Comparison of ENCODE assay signal across 13 mouse cellular contexts in genomic region chr4:54374457-54374856, GRCm38 (mm10).
DNase-seq lines count a peak whose midpoint lies in the region; ATAC-seq and TF ChIP-seq lines count a peak whose summit lies in the region.
"Had no signal": no experiment of that assay in that cellular context is flagged by ENCODE, and none has a peak within 500 bp of the region (broad histone marks: within the 10 kb centered on the region; RNA-seq: fewer than 3 reads in every experiment).

No protein-coding gene starts in this region.

- 16% methylated on average over 5 of the region's 5 CpGs for WGBS in heart, embryonic 12.5 days
- 51% methylated on average over 5 of the region's 5 CpGs for WGBS in heart, adult 2 months
- 33% methylated on average over 5 of the region's 5 CpGs for WGBS in liver, embryonic 11.5 days
- WGBS in limb, embryonic 12.5 days: 7% methylated on average over 5 of the region's 5 CpGs

- peaks cover 26% of the 10 kb centered on the region for H3K4me1 ChIP-seq in heart, embryonic 12.5 days (replicated peaks)
- no peaks in the 10 kb centered on the region for H3K4me1 ChIP-seq in heart, adult 2 months (ENCODE audit: control insufficient read depth, insufficient read depth, low read length)
- peaks cover 12% of the 10 kb centered on the region for H3K4me1 ChIP-seq in liver, embryonic 11.5 days (replicated peaks; ENCODE audit: control insufficient read depth, insufficient read depth, low read length)
- peaks cover 18% of the 10 kb centered on the region for H3K4me1 ChIP-seq in limb, embryonic 12.5 days (replicated peaks)

- TF ChIP-seq POLR2A in heart, adult 2 months (IDR thresholded peaks at IDR 0.05; ENCODE audit: insufficient read depth, low read depth, low read length): no peak

- H3K79me2 ChIP-seq in heart, adult 2 months (replicated peaks; ENCODE audit: control insufficient read depth, insufficient read depth, low read length): no peaks in the 10 kb centered on the region

- peak overlapping the region; percentile 55; the same call in 1 of the 2 replicates for H3K27ac ChIP-seq in heart, embryonic 12.5 days (ENCODE audit: poor library complexity, severe bottlenecking)
- no peak overlapping the region for H3K27ac ChIP-seq in heart, adult 2 months
- H3K27ac ChIP-seq in liver, embryonic 11.5 days (ENCODE audit: low read depth, low read length): peak overlapping the region; percentile 52; the same call in 1 of the 2 replicates
- peak overlapping the region; percentile 80 for H3K27ac ChIP-seq in limb, embryonic 12.5 days
- H3K27ac ChIP-seq: hindbrain, embryonic 15.5 days; midbrain, embryonic 13.5 days had no signal

- intact Hi-C loops in heart, adult 2 months (cut with DNase I): no loop called here

- no peak for TF ChIP-seq EP300 in heart, adult 2 months (IDR thresholded peaks at IDR 0.05; ENCODE audit: insufficient read depth, low read depth, low read length)

- H3K9me3 ChIP-seq in heart, embryonic 12.5 days (replicated peaks): no peaks in the 10 kb centered on the region
- no peaks in the 10 kb centered on the region for H3K9me3 ChIP-seq in liver, embryonic 11.5 days (ENCODE audit: control insufficient read depth, low read length)
- no peaks in the 10 kb centered on the region for H3K9me3 ChIP-seq in limb, embryonic 12.5 days
- H3K9me3 ChIP-seq: hindbrain, embryonic 15.5 days; midbrain, embryonic 13.5 days had no signal

- H3K4me3 ChIP-seq in heart, embryonic 12.5 days: no peak overlapping the region
- H3K4me3 ChIP-seq in heart, adult 2 months: no peak overlapping the region
- no peak overlapping the region for H3K4me3 ChIP-seq in liver, embryonic 11.5 days (ENCODE audit: low read depth, low read length)
- H3K4me3 ChIP-seq in limb, embryonic 12.5 days (replicated peaks): no peak overlapping the region
- H3K4me3 ChIP-seq: hindbrain, embryonic 15.5 days; midbrain, embryonic 13.5 days had no signal

- no peak for DNase-seq in heart, adult 2 months
- peak; percentile 35 for DNase-seq in liver, embryonic 11.5 days (ENCODE audit: low spot score)
- DNase-seq in liver: no peak
- peak; percentile 64 for DNase-seq in embryo, embryonic 11 days
- DNase-seq in layer of hippocampus, postnatal 25 days (ENCODE audit: extremely low spot score in 1 of 2, low spot score in 1 of 2): no peak
- DNase-seq: cerebellum, postnatal 25 days; gastrocnemius, postnatal 14 days; left cerebral cortex, postnatal 4 days had no signal

- no peak for TF ChIP-seq CTCF in heart, adult 2 months (IDR thresholded peaks at IDR 0.05)

- H3K36me3 ChIP-seq in heart, embryonic 12.5 days: no peaks in the 10 kb centered on the region
- H3K36me3 ChIP-seq in heart, adult 2 months (ENCODE audit: control insufficient read depth, insufficient read depth, low read length): no peaks in the 10 kb centered on the region
- no peaks in the 10 kb centered on the region for H3K36me3 ChIP-seq in liver, embryonic 11.5 days (ENCODE audit: control insufficient read depth, insufficient read depth, low read length)
- H3K36me3 ChIP-seq in limb, embryonic 12.5 days: no peaks in the 10 kb centered on the region
- H3K36me3 ChIP-seq: hindbrain, embryonic 15.5 days; midbrain, embryonic 13.5 days had no signal

- no peaks in the 10 kb centered on the region for H3K27me3 ChIP-seq in heart, embryonic 12.5 days (replicated peaks)
- H3K27me3 ChIP-seq in heart, adult 2 months (ENCODE audit: control insufficient read depth, insufficient read depth, low read length): no peaks in the 10 kb centered on the region
- H3K27me3 ChIP-seq in liver, embryonic 11.5 days (replicated peaks; ENCODE audit: control insufficient read depth, insufficient read depth, low read length): no peaks in the 10 kb centered on the region
- no peaks in the 10 kb centered on the region for H3K27me3 ChIP-seq in limb, embryonic 12.5 days
- H3K27me3 ChIP-seq: hindbrain, embryonic 15.5 days; midbrain, embryonic 13.5 days had no signal

- no peak overlapping the region for H3K4me2 ChIP-seq in heart, embryonic 12.5 days
- H3K4me2 ChIP-seq in liver, embryonic 11.5 days: no peak overlapping the region
- H3K4me2 ChIP-seq in limb, embryonic 12.5 days: no peak overlapping the region
- H3K4me2 ChIP-seq: hindbrain, embryonic 15.5 days; midbrain, embryonic 13.5 days had no signal

- no peak for ATAC-seq in heart, embryonic 12.5 days (ENCODE audit: insufficient number of reproducible peaks, low FRiP score)
- ATAC-seq in liver, embryonic 11.5 days (replicated peaks; ENCODE audit: low FRiP score): no peak
- ATAC-seq in limb, embryonic 12.5 days (ENCODE audit: insufficient number of reproducible peaks, insufficient read depth, low FRiP score, low TSS enrichment, low read depth): no peak; the same call in 1 of the 2 replicates
- ATAC-seq in granulocyte monocyte progenitor cell, adult 5-6 weeks (replicated peaks; ENCODE audit: poor library complexity, severe bottlenecking): no peak
- ATAC-seq: midbrain, embryonic 13.5 days had no signal

- no peak overlapping the region for H3K9ac ChIP-seq in heart, embryonic 12.5 days
- H3K9ac ChIP-seq in heart, adult 2 months (ENCODE audit: low read depth, low read length): no peak overlapping the region
- no peak overlapping the region for H3K9ac ChIP-seq in liver, embryonic 11.5 days (ENCODE audit: low read depth, low read length)
- H3K9ac ChIP-seq in limb, embryonic 12.5 days (replicated peaks): no peak overlapping the region
- H3K9ac ChIP-seq: hindbrain, embryonic 15.5 days; midbrain, embryonic 13.5 days had no signal

Comparison
In these comparisons a context has a peak if more than half of its experiments do, and no peak if none do; other contexts are left out.
1. DNase-seq: peak in liver, embryonic 11.5 days (single experiment) and embryo, embryonic 11 days (single experiment); none in heart, adult 2 months (0 of 2), liver (single experiment) and layer of hippocampus, postnatal 25 days (0 of 2).